Comparison of ENCODE assay signal across 22 mouse cellular contexts in the genomic region with DNA sequence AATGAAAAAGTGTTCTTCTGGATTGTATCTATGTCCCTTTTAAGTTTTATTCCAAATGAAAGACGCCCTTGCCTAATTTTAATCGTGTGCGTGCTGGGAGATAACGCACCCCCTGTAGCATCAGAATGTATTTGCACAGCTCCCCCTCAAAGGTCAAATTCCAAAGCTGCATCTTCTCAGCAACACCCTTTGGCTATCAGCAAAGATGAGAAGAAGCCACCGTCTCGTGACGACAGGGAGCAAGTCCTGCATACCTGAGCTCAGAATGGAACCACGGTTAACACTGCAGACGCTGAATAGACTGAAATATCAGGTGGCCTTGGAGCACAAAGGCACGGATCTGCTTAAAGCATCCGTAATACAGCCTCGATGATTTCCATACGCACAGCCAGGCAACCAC.
"Had no signal": no experiment of that assay in that cellular context is flagged by ENCODE, and none has a peak within 500 bp of the region (broad histone marks: within the 10 kb centered on the region; RNA-seq: fewer than 3 reads in every experiment).

No protein-coding gene starts in this region.

- H3K4me3 ChIP-seq: liver, embryonic 15.5 days; lung, embryonic 15.5 days; midbrain, embryonic 10.5 days; midbrain, embryonic 12.5 days; myocyte; neural tube, embryonic 13.5 days; neural tube, embryonic 15.5 days had no signal

- H3K4me1 ChIP-seq: liver, embryonic 15.5 days; midbrain, embryonic 12.5 days; neural tube, embryonic 13.5 days; neural tube, embryonic 15.5 days had no signal

- H3K36me3 ChIP-seq: midbrain, embryonic 10.5 days; midbrain, embryonic 12.5 days; neural tube, embryonic 13.5 days; neural tube, embryonic 15.5 days had no signal

- H3K27ac ChIP-seq: liver, embryonic 15.5 days; lung, embryonic 15.5 days; midbrain, embryonic 10.5 days; midbrain, embryonic 12.5 days; neural tube, embryonic 13.5 days; neural tube, embryonic 15.5 days had no signal

- H3K4me2 ChIP-seq: liver, embryonic 15.5 days; lung, embryonic 15.5 days; midbrain, embryonic 12.5 days; neural tube, embryonic 13.5 days; neural tube, embryonic 15.5 days had no signal

- H3K9me3 ChIP-seq: liver, embryonic 15.5 days; lung, embryonic 15.5 days; midbrain, embryonic 10.5 days; midbrain, embryonic 12.5 days; neural tube, embryonic 13.5 days; neural tube, embryonic 15.5 days had no signal

- ATAC-seq: liver, postnatal 0 days; lung, postnatal 0 days; midbrain, embryonic 16.5 days had no signal

- H3K9ac ChIP-seq: liver, embryonic 15.5 days; liver, postnatal 0 days; lung, embryonic 15.5 days; midbrain, embryonic 12.5 days; neural tube, embryonic 13.5 days; neural tube, embryonic 15.5 days had no signal

- DNase-seq: liver, postnatal 0 days; lung, adult 2 months; lung, postnatal 14 days; lung, postnatal 36 days; midbrain, embryonic 14.5 days; retina, postnatal 1 day; right cerebral cortex, adult 18-20 months; right cerebral cortex, postnatal 25 days; right cerebral cortex, postnatal 4 days; spleen, adult 18-20 months; thymus, adult 18-20 months; thymus, postnatal 14 days; thymus, postnatal 36 days had no signal

- H3K27me3 ChIP-seq: liver, embryonic 15.5 days; lung, embryonic 15.5 days; midbrain, embryonic 12.5 days; neural tube, embryonic 13.5 days; neural tube, embryonic 15.5 days had no signal
